Mouse (Mus musculus) kidney, embryonic 14.5 days (tissue): Measurements from ENCODE around the gene Dmtf1. TPM values are rescaled to one million over a fixed set of nuclear protein-coding genes. Genes with fewer than 3 reads are reported as not detected.
A peak's percentile ranks its signal among the peaks of the same experiment; 100 is the strongest.

ENCODE experiments used
- ATAC-seq: fragments of 200-750 bp; cut with Nextera tagmentation; 2 replicates; pipeline ENCODE4 v1.8.0; 2017; ENCODE audit warnings: moderate number of reproducible peaks, mild to moderate bottlenecking, moderate TSS enrichment, moderate library complexity; ENCODE audit not compliant: low FRiP score, low TSS enrichment
- H3K27ac ChIP-seq: fragments of 300-500 bp; sonication (generic); 2 replicates; pipeline ENCODE4 v1.5.1; 2014; ENCODE audit warnings: low read depth, mild to moderate bottlenecking, low read length, moderate library complexity, mixed read lengths
- H3K27me3 ChIP-seq: fragments of 300-500 bp; sonication (generic); 2 replicates; pipeline ENCODE4 v1.6.1; 2014; ENCODE audit warnings: mild to moderate bottlenecking, low read length; ENCODE audit not compliant: control insufficient read depth, insufficient read depth
- H3K36me3 ChIP-seq: fragments of 300-500 bp; sonication (generic); 2 replicates; pipeline ENCODE4 v1.6.1; 2014; ENCODE audit warnings: low read length, mixed read lengths; ENCODE audit not compliant: control insufficient read depth, insufficient read depth
- H3K4me1 ChIP-seq: fragments of 300-500 bp; sonication (generic); 2 replicates; pipeline ENCODE4 v1.6.1; 2014; ENCODE audit warnings: low read length, mixed read lengths; ENCODE audit not compliant: control insufficient read depth, insufficient read depth
- H3K4me2 ChIP-seq: fragments of 300-500 bp; sonication (generic); replicated peaks from 2 replicates; pipeline ENCODE4 v1.6.1; 2014; ENCODE audit warnings: low read depth, mild to moderate bottlenecking, low read length
- H3K4me3 ChIP-seq: fragments of 300-500 bp; sonication (generic); 2 replicates; pipeline ENCODE4 v1.5.1; 2014; ENCODE audit warnings: mild to moderate bottlenecking, low read length
- H3K9ac ChIP-seq: fragments of 300-500 bp; sonication (generic); 2 replicates; pipeline ENCODE4 v1.6.1; 2014; ENCODE audit warnings: low read depth, mild to moderate bottlenecking, low read length, moderate library complexity
- H3K9me3 ChIP-seq: fragments of 300-500 bp; sonication (generic); 2 replicates; pipeline ENCODE4 v1.6.1; 2016; ENCODE audit warnings: low read length; ENCODE audit not compliant: control insufficient read depth
- WGBS: fragments of 180-500 bp; shearing (Covaris S2); extraction: QIAGEN DNeasy Blood & Tissue Kit; methylation state at CpG from one replicate; pipeline ENCODE4 v1.1.7; 2014; 5-methylcytosine and 5-hydroxymethylcytosine counted together
- polyA plus RNA-seq: library from polyadenylated mRNA; unstranded; fragments of >200 nt; fragmentation: Nextera tagmentation; extraction: Ambion mirVana; gene quantifications from 2 replicates; pipeline ENCODE4 v1.2.1, GENCODE M21; 2014

Dmtf1 gene
- polyA plus RNA-seq, 1 experiment from 2014 or later = 55.5 TPM

- Histone ChIP-seq H3K27me3 (no peaks in the 10 kb centered on the region), H3K27ac (no peak overlapping the region), H3K9ac (no peak overlapping the region), H3K4me3 (no peak overlapping the region), H3K4me1 (no peaks in the 10 kb centered on the region), H3K9me3 (no peaks in the 10 kb centered on the region), H3K4me2 (no peak overlapping the region), H3K36me3 (peaks cover 82% of the 10 kb centered on the region)
- 97% methylated on average over 2 of the region's 2 CpGs for WGBS
- no peak for ATAC-seq
These were observed 37.4 kb downstream of the Dmtf1 start for GRCm38 (mm10) chr5:9124134-9124533.

GRCm38 (mm10) chr5:9114162-9114561 is 47.4 kb downstream of the Dmtf1 start:
- no peaks in the 10 kb centered on the region for H3K4me1 ChIP-seq
- no peak overlapping the region for H3K4me3 ChIP-seq
- H3K9ac ChIP-seq = no peak overlapping the region
- no peaks in the 10 kb centered on the region for H3K27me3 ChIP-seq
- no peaks in the 10 kb centered on the region for H3K9me3 ChIP-seq
- 54% methylated on average over 6 of the region's 6 CpGs for WGBS
- no peak for ATAC-seq
- peaks cover 21% of the 10 kb centered on the region for H3K36me3 ChIP-seq
- H3K4me2 ChIP-seq = no peak overlapping the region
- no peak overlapping the region for H3K27ac ChIP-seq

GRCm38 (mm10) chr5:9111759-9112158 is 49.8 kb downstream of the Dmtf1 start:
- no peaks in the 10 kb centered on the region for H3K9me3 ChIP-seq
- H3K9ac ChIP-seq = no peak overlapping the region
- no peaks in the 10 kb centered on the region for H3K36me3 ChIP-seq
- ATAC-seq = peak; percentile 66; the same call in 1 of the 2 replicates
- no peaks in the 10 kb centered on the region for H3K4me1 ChIP-seq
- no peak overlapping the region for H3K4me3 ChIP-seq
- H3K27me3 ChIP-seq = no peaks in the 10 kb centered on the region
- H3K27ac ChIP-seq = no peak overlapping the region
- WGBS = 20% methylated on average over 5 of the region's 5 CpGs
- no peak overlapping the region for H3K4me2 ChIP-seq

- H3K27ac ChIP-seq = no peak overlapping the region
- no peak overlapping the region for H3K4me2 ChIP-seq
- H3K9ac ChIP-seq = no peak overlapping the region
- no peaks in the 10 kb centered on the region for H3K36me3 ChIP-seq
- H3K4me1 ChIP-seq = no peaks in the 10 kb centered on the region
- 74% methylated on average over 2 of the region's 2 CpGs for WGBS
- H3K4me3 ChIP-seq = no peak overlapping the region
- no peak for ATAC-seq
- no peaks in the 10 kb centered on the region for H3K9me3 ChIP-seq
- no peaks in the 10 kb centered on the region for H3K27me3 ChIP-seq
These were observed 50.3 kb downstream of the Dmtf1 start for GRCm38 (mm10) chr5:9111285-9111684.

GRCm38 (mm10) chr5:9109582-9109981 is 52.0 kb downstream of the Dmtf1 start:
- ATAC-seq = no peak
- H3K4me1 ChIP-seq = no peaks in the 10 kb centered on the region
- no peaks in the 10 kb centered on the region for H3K36me3 ChIP-seq
- H3K27me3 ChIP-seq = no peaks in the 10 kb centered on the region
- H3K9me3 ChIP-seq = no peaks in the 10 kb centered on the region
- no peak overlapping the region for H3K27ac ChIP-seq
- no peak overlapping the region for H3K9ac ChIP-seq
- H3K4me2 ChIP-seq = no peak overlapping the region
- no peak overlapping the region for H3K4me3 ChIP-seq

GRCm38 (mm10) chr5:9108490-9108889 is 53.1 kb downstream of the Dmtf1 start:
- no peak overlapping the region for H3K9ac ChIP-seq
- no peaks in the 10 kb centered on the region for H3K27me3 ChIP-seq
- no peak overlapping the region for H3K4me3 ChIP-seq
- WGBS = 15% methylated on average over 5 of the region's 5 CpGs
- no peaks in the 10 kb centered on the region for H3K9me3 ChIP-seq
- no peaks in the 10 kb centered on the region for H3K36me3 ChIP-seq
- no peak overlapping the region for H3K4me2 ChIP-seq
- H3K4me1 ChIP-seq = no peaks in the 10 kb centered on the region
- 0 out of 2 replicates have a peak, but pooled peaks have one; percentile 17 for ATAC-seq
- no peak overlapping the region for H3K27ac ChIP-seq

GRCm38 (mm10) chr5:9107296-9108089 is 54.1 kb downstream of the Dmtf1 start:
- WGBS = 66% methylated on average over 8 of the region's 8 CpGs
- Histone ChIP-seq H3K9me3 (no peaks in the 10 kb centered on the region), H3K4me1 (no peaks in the 10 kb centered on the region), H3K27me3 (no peaks in the 10 kb centered on the region), H3K9ac (no peak overlapping the region), H3K36me3 (no peaks in the 10 kb centered on the region), H3K4me3 (no peak overlapping the region), H3K4me2 (no peak overlapping the region), H3K27ac (no peak overlapping the region)
- no peak for ATAC-seq

- no peaks in the 10 kb centered on the region for H3K9me3 ChIP-seq
- H3K27me3 ChIP-seq = no peaks in the 10 kb centered on the region
- 0 out of 2 replicates have a peak, but pooled peaks cover 2% of the 10 kb centered on the region for H3K4me1 ChIP-seq
- no peak overlapping the region for H3K27ac ChIP-seq
- H3K4me2 ChIP-seq = no peak overlapping the region
- no peaks in the 10 kb centered on the region for H3K36me3 ChIP-seq
- no peak overlapping the region for H3K4me3 ChIP-seq
- WGBS = 81% methylated on average over 6 of the region's 6 CpGs
- H3K9ac ChIP-seq = no peak overlapping the region
- no peak for ATAC-seq
These were observed 54.8 kb downstream of the Dmtf1 start for GRCm38 (mm10) chr5:9106806-9107205.

GRCm38 (mm10) chr5:9103958-9104357 is 57.6 kb downstream of the Dmtf1 start:
- no peak for ATAC-seq
- H3K27me3 ChIP-seq = no peaks in the 10 kb centered on the region
- H3K9me3 ChIP-seq = no peaks in the 10 kb centered on the region
- H3K9ac ChIP-seq = no peak overlapping the region
- WGBS = 90% methylated on average over 8 of the region's 8 CpGs
- no peak overlapping the region for H3K4me2 ChIP-seq
- H3K4me1 ChIP-seq = 0 out of 2 replicates have a peak, but pooled peaks cover 6% of the 10 kb centered on the region
- H3K27ac ChIP-seq = no peak overlapping the region
- H3K36me3 ChIP-seq = no peaks in the 10 kb centered on the region
- no peak overlapping the region for H3K4me3 ChIP-seq
